11 mouse cellular contexts compared by ENCODE assay signal in genomic region chr10:69532169-69532730, GRCm38 (mm10).
DNase-seq lines count a peak whose midpoint lies in the region; ATAC-seq lines count a peak whose summit lies in the region.
"Had no signal": no experiment of that assay in that cellular context is flagged by ENCODE, and none has a peak within 500 bp of the region (broad histone marks: within the 10 kb centered on the region; RNA-seq: fewer than 3 reads in every experiment).

No protein-coding gene starts in this region.

- H3K9me3 ChIP-seq in hindbrain, embryonic 10.5 days: no peaks in the 10 kb centered on the region
- H3K9me3 ChIP-seq in neural tube, embryonic 14.5 days (ENCODE audit: control insufficient read depth, low read length): no peaks in the 10 kb centered on the region
- H3K9me3 ChIP-seq: heart, embryonic 15.5 days had no signal

- no peak for DNase-seq in hindbrain, embryonic 10.5 days (ENCODE audit: low spot score)
- DNase-seq in kidney, adult 11 months: peak; percentile 69
- peak; percentile 54 to 68 for DNase-seq in kidney, postnatal 4 days
- DNase-seq in layer of hippocampus, postnatal 25 days (ENCODE audit: extremely low spot score in 1 of 2, low spot score in 1 of 2): no peak
- DNase-seq in adrenal gland, adult 2 months: no peak
- DNase-seq in layer of hippocampus, adult 18-20 months (ENCODE audit: low spot score in 2 of 2): no peak
- DNase-seq: cerebellum, postnatal 36 days; right cerebral cortex, adult 18-20 months had no signal

- peak overlapping the region; percentile 41 for H3K27ac ChIP-seq in hindbrain, embryonic 10.5 days
- H3K27ac ChIP-seq in neural tube, embryonic 14.5 days (ENCODE audit: low read depth, low read length): peak overlapping the region; percentile 95

- ATAC-seq in neural tube, embryonic 14.5 days (ENCODE audit: low read depth): peak; percentile 39
- ATAC-seq: lung, postnatal 0 days had no signal

- H3K27me3 ChIP-seq in hindbrain, embryonic 10.5 days (ENCODE audit: insufficient read depth, poor library complexity, severe bottlenecking): no peaks in the 10 kb centered on the region
- no peaks in the 10 kb centered on the region for H3K27me3 ChIP-seq in neural tube, embryonic 14.5 days (ENCODE audit: control insufficient read depth, insufficient read depth, low read length)
- H3K27me3 ChIP-seq: heart, embryonic 15.5 days had no signal

- H3K4me2 ChIP-seq in neural tube, embryonic 14.5 days (ENCODE audit: low read depth, low read length): peak overlapping the region; percentile 75

- H3K36me3 ChIP-seq in hindbrain, embryonic 10.5 days: no peaks in the 10 kb centered on the region
- H3K36me3 ChIP-seq in neural tube, embryonic 14.5 days (ENCODE audit: control insufficient read depth, insufficient read depth, low read length): no peaks in the 10 kb centered on the region
- H3K36me3 ChIP-seq: heart, embryonic 15.5 days had no signal

- no peak overlapping the region for H3K9ac ChIP-seq in neural tube, embryonic 14.5 days (replicated peaks; ENCODE audit: low read depth, low read length)
- H3K9ac ChIP-seq: heart, embryonic 15.5 days had no signal

- WGBS in hindbrain, embryonic 10.5 days: 66% methylated on average over 10 of the region's 10 CpGs
- WGBS in neural tube, embryonic 14.5 days: 30% methylated on average over 10 of the region's 10 CpGs

- peaks cover 47% of the 10 kb centered on the region for H3K4me1 ChIP-seq in hindbrain, embryonic 10.5 days (replicated peaks)
- 0 out of 2 replicates have a peak, but pooled peaks cover 4% of the 10 kb centered on the region for H3K4me1 ChIP-seq in neural tube, embryonic 14.5 days (ENCODE audit: control insufficient read depth, insufficient read depth, low read length)

- H3K4me3 ChIP-seq in hindbrain, embryonic 10.5 days: no peak overlapping the region
- peak overlapping the region; percentile 3; the same call in 1 of the 2 replicates for H3K4me3 ChIP-seq in neural tube, embryonic 14.5 days (ENCODE audit: low read depth, low read length)
- H3K4me3 ChIP-seq: heart, embryonic 15.5 days had no signal

Comparison
In these comparisons a context has a peak if more than half of its experiments do, and no peak if none do; other contexts are left out.
1. DNase-seq: peak in kidney, adult 11 months (single experiment) and kidney, postnatal 4 days (2 of 2); none in hindbrain, embryonic 10.5 days (single experiment), layer of hippocampus, postnatal 25 days (0 of 2), adrenal gland, adult 2 months (single experiment) and layer of hippocampus, adult 18-20 months (0 of 2).